Mouse (Mus musculus) midbrain, embryonic 13.5 days (tissue): ENCODE results near the gene Syvn1. TPM values are rescaled to one million over a fixed set of nuclear protein-coding genes. Genes with fewer than 3 reads are reported as not detected.
"Not testable (repeated sequence)": the region's sequence is repeated elsewhere in the genome, so short reads cannot be mapped to it uniquely, and the experiment has no call there.

Experiments
- ATAC-seq: fragments of 200-750 bp; cut with Nextera tagmentation; 2 replicates; pipeline ENCODE4 v1.8.0; 2017; ENCODE audit warnings: mild to moderate bottlenecking, moderate TSS enrichment, moderate library complexity
- H3K27ac ChIP-seq: fragments of 300-500 bp; sonication (generic); 2 replicates; pipeline ENCODE4 v1.5.1; 2015; ENCODE audit warnings: inconsistent platforms, mild to moderate bottlenecking, moderate library complexity
- H3K27me3 ChIP-seq: fragments of 300-500 bp; sonication (generic); 2 replicates; pipeline ENCODE4 v1.6.1; 2015; ENCODE audit warnings: mild to moderate bottlenecking, inconsistent platforms
- H3K36me3 ChIP-seq: fragments of 300-500 bp; sonication (generic); 2 replicates; pipeline ENCODE4 v1.6.1; 2015; ENCODE audit warnings: mild to moderate bottlenecking, inconsistent platforms
- H3K4me1 ChIP-seq: fragments of 300-500 bp; sonication (generic); replicated peaks from 2 replicates; pipeline ENCODE4 v1.6.1; 2015; ENCODE audit warnings: inconsistent platforms
- H3K4me2 ChIP-seq: fragments of 300-500 bp; sonication (generic); replicated peaks from 2 replicates; pipeline ENCODE4 v1.6.1; 2015; ENCODE audit warnings: moderate library complexity, mild to moderate bottlenecking, inconsistent platforms
- H3K4me3 ChIP-seq: fragments of 300-500 bp; sonication (generic); replicated peaks from 2 replicates; pipeline ENCODE4 v1.5.1; 2015; ENCODE audit warnings: mild to moderate bottlenecking, inconsistent platforms
- H3K9ac ChIP-seq: fragments of 300-500 bp; sonication (generic); replicated peaks from 2 replicates; pipeline ENCODE4 v1.6.1; 2015; ENCODE audit warnings: mild to moderate bottlenecking, inconsistent platforms
- H3K9me3 ChIP-seq: fragments of 300-500 bp; sonication (generic); 2 replicates; pipeline ENCODE4 v1.6.1; 2016; ENCODE audit warnings: mild to moderate bottlenecking, inconsistent platforms
- WGBS: fragments of 180-500 bp; shearing (Covaris S2); methylation state at CpG from one replicate; pipeline ENCODE4 v1.1.7; 2015; 5-methylcytosine and 5-hydroxymethylcytosine counted together
- polyA plus RNA-seq: library from polyadenylated mRNA; unstranded; fragments of >200 nt; fragmentation: Nextera tagmentation; extraction: Ambion mirVana; gene quantifications from 2 replicates; pipeline ENCODE4 v1.2.1, GENCODE M21; 2015

Gene Syvn1
- polyA plus RNA-seq, 1 experiment from 2014 or later: 33.8 TPM

GRCm38 (mm10) chr19:6020276-6020675 is 26.1 kb upstream of the Syvn1 start:
- no peak overlapping the region for H3K9ac ChIP-seq

GRCm38 (mm10) chr19:6023059-6023458 is 23.3 kb upstream of the Syvn1 start:
- H3K4me2 ChIP-seq: no peak overlapping the region
- no peak for ATAC-seq
- 73% methylated on average over 8 of the region's 8 CpGs for WGBS

More at GRCm38 (mm10) chr19:6020276-6020675, 26.1 kb upstream of the Syvn1 start:
- peaks cover 21% of the 10 kb centered on the region for H3K27me3 ChIP-seq
- no peaks in the 10 kb centered on the region for H3K9me3 ChIP-seq
- H3K36me3 ChIP-seq: no peaks in the 10 kb centered on the region
- no peak overlapping the region for H3K27ac ChIP-seq
- no peak overlapping the region for H3K4me3 ChIP-seq
- H3K4me2 ChIP-seq: no peak overlapping the region
- no peak for ATAC-seq
- WGBS: 56% methylated on average over 3 of the region's 3 CpGs
- H3K4me1 ChIP-seq: peaks cover 10% of the 10 kb centered on the region

GRCm38 (mm10) chr19:6023930-6024329 is 22.4 kb upstream of the Syvn1 start:
- no peak overlapping the region for H3K9ac ChIP-seq
- no peaks in the 10 kb centered on the region for H3K4me1 ChIP-seq
- no peak overlapping the region for H3K27ac ChIP-seq
- no peaks in the 10 kb centered on the region for H3K27me3 ChIP-seq
- WGBS: 85% methylated on average over 7 of the region's 7 CpGs
- no peaks in the 10 kb centered on the region for H3K9me3 ChIP-seq
- H3K4me3 ChIP-seq: no peak overlapping the region
- no peaks in the 10 kb centered on the region for H3K36me3 ChIP-seq
- no peak for ATAC-seq
- H3K4me2 ChIP-seq: no peak overlapping the region

More at GRCm38 (mm10) chr19:6023059-6023458, 23.3 kb upstream of the Syvn1 start:
- Histone ChIP-seq H3K27me3 (no peaks in the 10 kb centered on the region), H3K4me3 (no peak overlapping the region), H3K9me3 (no peaks in the 10 kb centered on the region), H3K27ac (no peak overlapping the region), H3K36me3 (no peaks in the 10 kb centered on the region), H3K9ac (no peak overlapping the region; the same call in 1 of the 2 replicates), H3K4me1 (no peaks in the 10 kb centered on the region)

GRCm38 (mm10) chr19:6028991-6029390 is 17.4 kb upstream of the Syvn1 start:
- no peaks in the 10 kb centered on the region for H3K27me3 ChIP-seq

GRCm38 (mm10) chr19:6029426-6029825 is 16.9 kb upstream of the Syvn1 start:
- Histone ChIP-seq H3K36me3 (no peaks in the 10 kb centered on the region), H3K27me3 (no peaks in the 10 kb centered on the region), H3K9ac (no peak overlapping the region), H3K27ac (no peak overlapping the region), H3K4me3 (no peak overlapping the region), H3K4me2 (no peak overlapping the region), H3K9me3 (no peaks in the 10 kb centered on the region), H3K4me1 (no peaks in the 10 kb centered on the region)
- ATAC-seq: no peak
- WGBS: 76% methylated on average over 9 of the region's 9 CpGs

More at GRCm38 (mm10) chr19:6028991-6029390, 17.4 kb upstream of the Syvn1 start:
- Histone ChIP-seq H3K4me1 (no peaks in the 10 kb centered on the region), H3K4me3 (no peak overlapping the region), H3K27ac (no peak overlapping the region), H3K9ac (no peak overlapping the region), H3K4me2 (no peak overlapping the region), H3K9me3 (no peaks in the 10 kb centered on the region), H3K36me3 (no peaks in the 10 kb centered on the region)
- no peak for ATAC-seq
- WGBS: 88% methylated on average over 6 of the region's 6 CpGs

- no peak overlapping the region for H3K9ac ChIP-seq
- no peaks in the 10 kb centered on the region for H3K9me3 ChIP-seq
- no peak overlapping the region for H3K27ac ChIP-seq
- H3K36me3 ChIP-seq: no peaks in the 10 kb centered on the region
- no peak for ATAC-seq
- WGBS: 77% methylated on average over 14 of the region's 14 CpGs
- H3K4me3 ChIP-seq: no peak overlapping the region
- no peaks in the 10 kb centered on the region for H3K4me1 ChIP-seq
- no peaks in the 10 kb centered on the region for H3K27me3 ChIP-seq
- H3K4me2 ChIP-seq: no peak overlapping the region
Measured at GRCm38 (mm10) chr19:6030520-6031280, 15.7 kb upstream of the Syvn1 start.

- no peak for ATAC-seq
Measured at GRCm38 (mm10) chr19:6035966-6036585, 10.3 kb upstream of the Syvn1 start.

GRCm38 (mm10) chr19:6037695-6038094 is 8.7 kb upstream of the Syvn1 start:
- Histone ChIP-seq H3K27ac (no peak overlapping the region), H3K27me3 (no peaks in the 10 kb centered on the region), H3K4me3 (no peak overlapping the region), H3K9me3 (no peaks in the 10 kb centered on the region), H3K4me1 (peaks cover 2% of the 10 kb centered on the region; the same call in 1 of the 2 replicates), H3K4me2 (no peak overlapping the region), H3K36me3 (no peaks in the 10 kb centered on the region), H3K9ac (no peak overlapping the region)
- ATAC-seq: no peak

More at GRCm38 (mm10) chr19:6035966-6036585, 10.3 kb upstream of the Syvn1 start:
- H3K4me2 ChIP-seq: no peak overlapping the region
- no peaks in the 10 kb centered on the region for H3K27me3 ChIP-seq
- H3K4me1 ChIP-seq: no peaks in the 10 kb centered on the region
- H3K9me3 ChIP-seq: no peaks in the 10 kb centered on the region
- WGBS: 83% methylated on average over 9 of the region's 9 CpGs
- no peaks in the 10 kb centered on the region for H3K36me3 ChIP-seq
- H3K27ac ChIP-seq: no peak overlapping the region
- no peak overlapping the region for H3K9ac ChIP-seq
- no peak overlapping the region for H3K4me3 ChIP-seq

GRCm38 (mm10) chr19:6038326-6038725 is 8.1 kb upstream of the Syvn1 start:
- H3K4me1 ChIP-seq: peaks cover 2% of the 10 kb centered on the region; the same call in 1 of the 2 replicates
- no peak for ATAC-seq
- no peaks in the 10 kb centered on the region for H3K27me3 ChIP-seq
- H3K4me2 ChIP-seq: no peak overlapping the region
- 87% methylated on average over 7 of the region's 7 CpGs for WGBS
- H3K27ac ChIP-seq: no peak overlapping the region
- H3K4me3 ChIP-seq: no peak overlapping the region
- no peak overlapping the region for H3K9ac ChIP-seq
- no peaks in the 10 kb centered on the region for H3K9me3 ChIP-seq
- no peaks in the 10 kb centered on the region for H3K36me3 ChIP-seq

- Histone ChIP-seq H3K4me2 (no peak overlapping the region), H3K27ac (no peak overlapping the region), H3K9ac (no peak overlapping the region), H3K4me1 (peaks cover 4% of the 10 kb centered on the region), H3K9me3 (no peaks in the 10 kb centered on the region), H3K4me3 (no peak overlapping the region), H3K36me3 (no peaks in the 10 kb centered on the region), H3K27me3 (no peaks in the 10 kb centered on the region)
- no peak for ATAC-seq
Measured at GRCm38 (mm10) chr19:6040002-6040401, 6.4 kb upstream of the Syvn1 start.

- Histone ChIP-seq H3K27ac (no peak overlapping the region), H3K4me3 (no peak overlapping the region), H3K36me3 (no peaks in the 10 kb centered on the region), H3K27me3 (no peaks in the 10 kb centered on the region), H3K4me2 (no peak overlapping the region), H3K9ac (no peak overlapping the region), H3K9me3 (no peaks in the 10 kb centered on the region), H3K4me1 (peaks cover 12% of the 10 kb centered on the region)
- 82% methylated on average over 9 of the region's 9 CpGs for WGBS
- ATAC-seq: no peak
Measured at GRCm38 (mm10) chr19:6042293-6042692, 4.1 kb upstream of the Syvn1 start.

GRCm38 (mm10) chr19:6044102-6044501 is 2.3 kb upstream of the Syvn1 start:
- WGBS: 74% methylated on average over 4 of the region's 4 CpGs
- Histone ChIP-seq H3K4me1 (peaks cover 30% of the 10 kb centered on the region), H3K36me3 (peaks cover 10% of the 10 kb centered on the region)
- not testable (repeated sequence) for H3K9me3 ChIP-seq, H3K4me3 ChIP-seq, ATAC-seq, H3K27me3 ChIP-seq, H3K27ac ChIP-seq, H3K4me2 ChIP-seq, H3K9ac ChIP-seq
